Mouse (Mus musculus): ENCODE results near the gene Cenpa. TPM values are rescaled to one million over a fixed set of nuclear protein-coding genes. Genes with fewer than 3 reads are reported as not detected.
A peak's percentile ranks its signal among the peaks of the same experiment; 100 is the strongest.

The Cenpa gene
- polyA plus RNA-seq, 1 experiment from 2014 or later: 210 TPM

- Histone ChIP-seq H3K9ac (peak overlapping the region; percentile 77), H3K4me2 (peak overlapping the region; percentile 86), H3K9me3 (replicated peaks) (no peaks in the 10 kb centered on the region), H3K27ac (peak overlapping the region; percentile 71), H3K36me3 (0 out of 2 replicates have a peak, but pooled peaks cover 3% of the 10 kb centered on the region), H3K4me1 (replicated peaks) (peaks cover 39% of the 10 kb centered on the region), H3K4me3 (peak overlapping the region; percentile 88), H3K27me3 (0 out of 2 replicates have a peak, but pooled peaks cover 2% of the 10 kb centered on the region)
- WGBS: 15% methylated on average over 9 of the region's 9 CpGs
- ATAC-seq (replicated peaks; ENCODE audit: insufficient number of reproducible peaks, insufficient read depth, low FRiP score, low read depth): no peak
Observed at GRCm38 (mm10) chr5:30647396-30647795, 19.2 kb upstream of the Cenpa start.

- H3K9me3 ChIP-seq (replicated peaks): no peaks in the 10 kb centered on the region
- peaks cover 37% of the 10 kb centered on the region for H3K4me1 ChIP-seq (replicated peaks)
- WGBS: under 1% methylated on average over 38 of the region's 38 CpGs
- H3K27me3 ChIP-seq: no peaks in the 10 kb centered on the region
- peak within 1 kb of the TSS; percentile 77 for H3K9ac ChIP-seq
- H3K36me3 ChIP-seq: 0 out of 2 replicates have a peak, but pooled peaks cover 3% of the 10 kb centered on the region
- peak within 1 kb of the TSS; percentile 88 for H3K4me3 ChIP-seq
- peak within 1 kb of the TSS; percentile 71 for H3K27ac ChIP-seq
- H3K4me2 ChIP-seq: peak within 1 kb of the TSS; percentile 86
- ATAC-seq (replicated peaks; ENCODE audit: insufficient number of reproducible peaks, insufficient read depth, low FRiP score, low read depth): peak; percentile 88
Observed at GRCm38 (mm10) chr5:30647815-30648560, 18.6 kb upstream of the Cenpa start, which contains the start of gene Slc35f6. Gene Slc35f6, plus strand, starts transcription at chr5:30647933.

GRCm38 (mm10) chr5:30649558-30649957 is 17.0 kb upstream of the Cenpa start:
- WGBS: 67% methylated on average over 4 of the region's 4 CpGs
- H3K4me2 ChIP-seq: no peak overlapping the region

GRCm38 (mm10) chr5:30650756-30651155 is 15.8 kb upstream of the Cenpa start:
- Histone ChIP-seq H3K4me3 (no peak overlapping the region), H3K9ac (no peak overlapping the region), H3K27me3 (no peaks in the 10 kb centered on the region), H3K27ac (no peak overlapping the region), H3K9me3 (replicated peaks) (no peaks in the 10 kb centered on the region), H3K4me1 (replicated peaks) (peaks cover 26% of the 10 kb centered on the region), H3K4me2 (no peak overlapping the region), H3K36me3 (peaks cover 13% of the 10 kb centered on the region; the same call in 1 of the 2 replicates)
- ATAC-seq (replicated peaks; ENCODE audit: insufficient number of reproducible peaks, insufficient read depth, low FRiP score, low read depth): no peak
- 65% methylated on average over 3 of the region's 3 CpGs for WGBS

More at GRCm38 (mm10) chr5:30649558-30649957, 17.0 kb upstream of the Cenpa start:
- H3K27ac ChIP-seq: no peak overlapping the region
- H3K9ac ChIP-seq: no peak overlapping the region
- peaks cover 4% of the 10 kb centered on the region; the same call in 1 of the 2 replicates for H3K36me3 ChIP-seq
- H3K4me1 ChIP-seq (replicated peaks): peaks cover 26% of the 10 kb centered on the region
- H3K27me3 ChIP-seq: no peaks in the 10 kb centered on the region
- no peaks in the 10 kb centered on the region for H3K9me3 ChIP-seq (replicated peaks)
- no peak overlapping the region for H3K4me3 ChIP-seq
- no peak for ATAC-seq (replicated peaks; ENCODE audit: insufficient number of reproducible peaks, insufficient read depth, low FRiP score, low read depth)

- Histone ChIP-seq H3K4me3 (no peak overlapping the region), H3K9ac (no peak overlapping the region), H3K4me1 (replicated peaks) (peaks cover 26% of the 10 kb centered on the region), H3K36me3 (peaks cover 20% of the 10 kb centered on the region; the same call in 1 of the 2 replicates), H3K27ac (no peak overlapping the region), H3K4me2 (no peak overlapping the region), H3K9me3 (replicated peaks) (no peaks in the 10 kb centered on the region), H3K27me3 (no peaks in the 10 kb centered on the region)
- ATAC-seq (replicated peaks; ENCODE audit: insufficient number of reproducible peaks, insufficient read depth, low FRiP score, low read depth): no peak
- WGBS: 79% methylated on average over 3 of the region's 3 CpGs
Observed at GRCm38 (mm10) chr5:30651554-30651953, 15.0 kb upstream of the Cenpa start.

GRCm38 (mm10) chr5:30653246-30653645 is 13.3 kb upstream of the Cenpa start:
- no peaks in the 10 kb centered on the region for H3K9me3 ChIP-seq (replicated peaks)
- peaks cover 18% of the 10 kb centered on the region for H3K4me1 ChIP-seq (replicated peaks)
- H3K27me3 ChIP-seq: no peaks in the 10 kb centered on the region
- H3K27ac ChIP-seq: no peak overlapping the region
- H3K9ac ChIP-seq: no peak overlapping the region
- no peak for ATAC-seq (replicated peaks; ENCODE audit: insufficient number of reproducible peaks, insufficient read depth, low FRiP score, low read depth)
- H3K4me2 ChIP-seq: no peak overlapping the region
- peaks cover 34% of the 10 kb centered on the region; the same call in 1 of the 2 replicates for H3K36me3 ChIP-seq
- 84% methylated on average over 6 of the region's 6 CpGs for whole genome bisulfite sequencing
- no peak overlapping the region for H3K4me3 ChIP-seq

GRCm38 (mm10) chr5:30655042-30655441 is 11.5 kb upstream of the Cenpa start:
- peaks cover 36% of the 10 kb centered on the region; the same call in 1 of the 2 replicates for H3K36me3 ChIP-seq
- ATAC-seq (replicated peaks; ENCODE audit: insufficient number of reproducible peaks, insufficient read depth, low FRiP score, low read depth): no peak
- H3K4me3 ChIP-seq: no peak overlapping the region
- 64% methylated on average over 8 of the region's 8 CpGs for WGBS
- H3K9me3 ChIP-seq (replicated peaks): no peaks in the 10 kb centered on the region
- H3K27ac ChIP-seq: no peak overlapping the region
- H3K9ac ChIP-seq: no peak overlapping the region
- H3K4me2 ChIP-seq: no peak overlapping the region
- no peaks in the 10 kb centered on the region for H3K27me3 ChIP-seq
- peaks cover 8% of the 10 kb centered on the region; the same call in 1 of the 2 replicates for H3K4me1 ChIP-seq (replicated peaks)

- Histone ChIP-seq H3K36me3 (peaks cover 36% of the 10 kb centered on the region; the same call in 1 of the 2 replicates), H3K4me1 (replicated peaks) (peaks cover 6% of the 10 kb centered on the region; the same call in 1 of the 2 replicates), H3K27me3 (no peaks in the 10 kb centered on the region), H3K9me3 (replicated peaks) (no peaks in the 10 kb centered on the region), H3K27ac (no peak overlapping the region), H3K4me2 (no peak overlapping the region), H3K4me3 (no peak overlapping the region), H3K9ac (no peak overlapping the region)
- ATAC-seq (replicated peaks; ENCODE audit: insufficient number of reproducible peaks, insufficient read depth, low FRiP score, low read depth): no peak
- 86% methylated on average over 6 of the region's 6 CpGs for WGBS
Observed at GRCm38 (mm10) chr5:30655526-30656195, 10.9 kb upstream of the Cenpa start.

- 75% methylated on average over 4 of the region's 4 CpGs for WGBS
- H3K4me2 ChIP-seq: no peak overlapping the region
- no peaks in the 10 kb centered on the region for H3K27me3 ChIP-seq
- H3K9me3 ChIP-seq (replicated peaks): no peaks in the 10 kb centered on the region; the same call in 1 of the 2 replicates
- H3K27ac ChIP-seq: no peak overlapping the region
- no peak overlapping the region for H3K4me3 ChIP-seq
- no peak for ATAC-seq (replicated peaks; ENCODE audit: insufficient number of reproducible peaks, insufficient read depth, low FRiP score, low read depth)
- H3K4me1 ChIP-seq (replicated peaks): no peaks in the 10 kb centered on the region; the same call in 1 of the 2 replicates
- H3K36me3 ChIP-seq: peaks cover 33% of the 10 kb centered on the region; the same call in 1 of the 2 replicates
- no peak overlapping the region for H3K9ac ChIP-seq
Observed at GRCm38 (mm10) chr5:30659042-30659441, 7.5 kb upstream of the Cenpa start.

- ATAC-seq (replicated peaks; ENCODE audit: insufficient number of reproducible peaks, insufficient read depth, low FRiP score, low read depth): no peak
- Histone ChIP-seq H3K27me3 (no peaks in the 10 kb centered on the region), H3K36me3 (peaks cover 28% of the 10 kb centered on the region; the same call in 1 of the 2 replicates), H3K4me2 (no peak overlapping the region), H3K9ac (no peak overlapping the region), H3K4me3 (no peak overlapping the region), H3K4me1 (replicated peaks) (no peaks in the 10 kb centered on the region), H3K9me3 (replicated peaks) (no peaks in the 10 kb centered on the region; the same call in 1 of the 2 replicates), H3K27ac (no peak overlapping the region)
- WGBS: 88% methylated on average over 1 of the region's 1 CpGs
Observed at GRCm38 (mm10) chr5:30660278-30660677, 6.3 kb upstream of the Cenpa start.

GRCm38 (mm10) chr5:30660813-30661212 is 5.8 kb upstream of the Cenpa start:
- 91% methylated on average over 5 of the region's 5 CpGs for WGBS
- H3K9ac ChIP-seq: no peak overlapping the region
- peaks cover under 1% of the 10 kb centered on the region; the same call in 1 of the 2 replicates for H3K4me1 ChIP-seq (replicated peaks)
- no peak overlapping the region for H3K4me3 ChIP-seq
- H3K4me2 ChIP-seq: no peak overlapping the region
- no peaks in the 10 kb centered on the region for H3K27me3 ChIP-seq
- ATAC-seq (replicated peaks; ENCODE audit: insufficient number of reproducible peaks, insufficient read depth, low FRiP score, low read depth): no peak
- peaks cover 22% of the 10 kb centered on the region; the same call in 1 of the 2 replicates for H3K36me3 ChIP-seq
- H3K27ac ChIP-seq: no peak overlapping the region
- H3K9me3 ChIP-seq (replicated peaks): no peaks in the 10 kb centered on the region; the same call in 1 of the 2 replicates
